Mouse (Mus musculus): Measurements from ENCODE around the gene Noct.

- TF ChIP-seq CTCF (IDR thresholded peaks at IDR 0.05; ENCODE audit: low read depth) (no peak), EP300 (IDR thresholded peaks at IDR 0.05; ENCODE audit: low read depth) (no peak)
Observed at GRCm38 (mm10) chr3:51262942-51263341, 38.7 kb downstream of the Noct start.

Data from heart, postnatal 0 days (tissue).